Mouse (Mus musculus): Measurements from ENCODE around the gene Elmsan1.

The Elmsan1 gene

GRCm38 (mm10) chr12:84147954-84148621 is 70.6 kb downstream of the Elmsan1 start, which contains the start of gene Pnma1:
TSS of gene Pnma1 (minus strand) at chr12:84148489.
- DNase-seq = peak; percentile 69

GRCm38 (mm10) chr12:84142281-84143050 is 76.2 kb downstream of the Elmsan1 start:
- no peak for DNase-seq

DNA sequence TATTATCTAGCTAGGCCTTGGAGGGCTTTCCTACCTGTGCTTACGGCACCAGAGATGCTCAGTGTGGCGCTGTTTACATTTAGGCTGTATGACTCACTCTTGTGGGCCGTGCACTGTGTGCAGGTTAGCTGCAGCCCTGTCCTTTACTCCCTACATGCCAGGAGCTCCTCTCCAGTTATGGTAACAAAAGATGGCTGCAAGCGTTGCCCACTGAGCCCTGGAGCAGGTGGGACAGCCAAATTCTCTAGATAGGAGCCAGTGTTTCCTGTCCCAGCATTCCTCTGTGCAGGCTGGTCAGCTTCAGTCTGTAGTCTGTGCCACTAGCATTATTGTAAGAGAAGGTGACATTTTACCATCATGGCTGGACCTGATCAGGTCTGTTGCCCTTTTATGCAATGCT is 77.4 kb downstream of the Elmsan1 start:
- no peak for DNase-seq

GRCm38 (mm10) chr12:84140135-84140534 is 78.5 kb downstream of the Elmsan1 start:
- no peak for DNase-seq

GRCm38 (mm10) chr12:84137131-84137530 is 81.5 kb downstream of the Elmsan1 start:
- no peak for DNase-seq

DNA sequence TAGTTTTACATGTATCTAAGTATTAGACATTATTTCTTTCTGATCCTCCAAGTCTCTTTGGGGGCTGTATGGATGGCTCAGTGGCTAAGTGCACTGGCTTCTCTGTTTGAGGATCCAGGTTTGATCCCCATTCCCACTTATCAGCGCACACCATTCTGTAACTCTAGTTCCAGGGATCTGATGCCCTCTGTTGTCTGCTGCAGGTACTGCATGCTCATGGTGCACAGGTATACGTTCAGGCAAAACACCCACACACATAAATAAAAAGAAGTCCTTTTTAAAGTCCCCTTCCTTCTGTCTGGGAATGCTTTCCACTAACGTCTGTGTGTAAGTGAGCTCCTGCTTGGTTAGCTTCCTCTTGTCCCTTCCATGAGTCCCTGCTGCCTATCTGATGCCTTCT is 86.4 kb downstream of the Elmsan1 start:
- DNase-seq = no peak

GRCm38 (mm10) chr12:84129931-84130330 is 88.8 kb downstream of the Elmsan1 start:
- no peak for DNase-seq

DNA sequence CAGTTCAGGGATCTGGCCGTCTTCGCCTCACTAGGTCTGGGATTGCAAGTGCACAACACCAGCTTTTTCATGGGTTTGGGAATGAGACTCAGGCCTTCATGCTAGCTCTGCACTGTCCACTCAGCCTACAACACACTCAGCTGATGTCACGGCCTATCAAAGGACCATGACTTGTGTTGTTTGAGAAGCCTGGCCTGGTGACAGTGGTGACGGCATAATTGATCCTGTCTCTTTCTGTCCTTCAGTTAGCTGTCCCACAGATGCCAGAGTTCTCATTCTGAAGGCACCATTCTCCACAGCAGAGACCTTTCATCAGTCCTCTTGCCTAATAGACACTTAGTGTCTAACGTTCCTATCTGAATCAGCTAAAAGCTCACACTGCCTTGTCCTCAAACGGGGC is 90.1 kb downstream of the Elmsan1 start:
- no peak for DNase-seq

- DNase-seq = no peak
These were observed 91.8 kb downstream of the Elmsan1 start for GRCm38 (mm10) chr12:84126899-84127298.

DNA sequence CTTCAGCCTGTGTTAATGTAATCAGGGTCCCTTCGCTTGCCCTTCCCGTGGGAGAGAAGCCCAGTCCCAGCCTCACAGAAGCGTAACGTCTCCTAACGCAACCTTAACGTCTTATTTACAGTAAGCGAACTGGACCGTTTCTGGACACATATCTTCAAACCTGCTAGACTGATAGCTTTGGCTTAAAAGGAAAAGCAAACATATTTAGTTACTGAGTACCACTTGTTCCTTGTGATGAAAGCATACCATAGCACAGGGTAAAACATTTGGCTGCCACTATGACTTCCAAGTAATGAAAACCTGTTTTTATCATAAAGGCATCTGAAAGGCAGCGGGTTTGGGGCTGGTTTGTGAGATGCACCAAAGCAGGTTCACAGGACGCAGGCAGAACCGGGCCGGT is 92.8 kb downstream of the Elmsan1 start:
- DNase-seq = no peak

DNA sequence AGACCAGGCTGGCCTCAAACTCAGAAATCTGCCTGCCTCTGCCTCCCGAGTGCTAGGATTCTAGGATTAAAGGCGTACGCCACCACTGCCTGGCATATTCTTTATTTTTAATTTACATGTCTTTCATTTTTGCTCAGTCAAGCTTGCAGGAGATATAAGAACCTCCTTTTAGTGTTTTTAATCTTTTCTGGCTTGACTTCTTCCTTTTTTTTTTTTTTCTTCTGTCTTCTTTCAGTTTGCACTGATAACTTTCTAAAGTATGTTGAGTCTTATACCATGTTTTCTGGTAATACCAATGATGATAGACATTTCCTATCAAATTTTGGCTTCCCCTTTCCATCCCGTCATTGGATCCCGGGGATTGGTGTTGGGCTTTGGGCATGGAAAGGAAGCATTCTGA is 99.1 kb downstream of the Elmsan1 start:
- DNase-seq = no peak

GRCm38 (mm10) chr12:84114153-84114994 is 104.3 kb downstream of the Elmsan1 start, which contains the start of gene Dnal1:
TSS of gene Dnal1 (plus strand) at chr12:84114366.
- peak; percentile 87 for DNase-seq

DNA sequence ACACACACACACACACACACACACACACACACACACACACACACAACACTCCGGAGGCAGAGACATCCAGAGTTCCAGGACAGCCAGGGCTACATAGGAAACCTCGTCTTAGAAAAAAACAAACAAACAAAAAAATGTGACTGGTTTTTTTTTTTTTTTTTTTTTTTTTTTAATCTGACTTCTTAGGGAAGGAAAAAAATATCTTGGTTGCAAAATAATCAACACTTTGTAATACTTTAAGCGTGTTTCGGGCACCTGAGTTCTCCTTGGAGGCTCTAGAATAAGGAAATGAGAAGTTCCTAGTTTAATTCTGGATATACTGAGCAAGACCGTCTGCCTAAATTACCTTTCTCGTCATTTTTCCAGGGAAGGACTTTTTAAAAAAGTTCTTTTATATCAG is 105.0 kb downstream of the Elmsan1 start:
- DNase-seq = no peak

- DNase-seq = no peak
These were observed 107.9 kb downstream of the Elmsan1 start for GRCm38 (mm10) chr12:84110814-84111213.

DNA sequence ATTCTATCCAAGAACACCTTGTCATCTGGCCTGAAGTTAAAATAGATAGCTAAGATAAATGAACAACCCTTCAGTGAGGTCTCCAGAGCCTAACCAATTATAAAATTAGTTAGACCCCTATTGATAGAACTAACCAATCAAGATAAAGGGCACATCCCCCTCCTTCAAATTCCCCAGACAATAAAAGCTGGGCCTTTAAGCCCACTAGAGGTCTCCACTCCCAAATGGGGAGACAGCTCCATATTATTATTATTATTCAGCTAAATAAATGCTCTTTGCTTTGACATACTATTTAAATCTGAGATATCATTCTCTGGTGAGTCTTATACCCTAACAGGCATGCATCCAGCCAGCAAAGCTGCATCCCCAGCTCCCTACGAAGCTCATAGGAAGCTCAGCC is 108.8 kb downstream of the Elmsan1 start:
- DNase-seq = no peak

GRCm38 (mm10) chr12:84107692-84108091 is 111.0 kb downstream of the Elmsan1 start:
- DNase-seq = no peak

DNA sequence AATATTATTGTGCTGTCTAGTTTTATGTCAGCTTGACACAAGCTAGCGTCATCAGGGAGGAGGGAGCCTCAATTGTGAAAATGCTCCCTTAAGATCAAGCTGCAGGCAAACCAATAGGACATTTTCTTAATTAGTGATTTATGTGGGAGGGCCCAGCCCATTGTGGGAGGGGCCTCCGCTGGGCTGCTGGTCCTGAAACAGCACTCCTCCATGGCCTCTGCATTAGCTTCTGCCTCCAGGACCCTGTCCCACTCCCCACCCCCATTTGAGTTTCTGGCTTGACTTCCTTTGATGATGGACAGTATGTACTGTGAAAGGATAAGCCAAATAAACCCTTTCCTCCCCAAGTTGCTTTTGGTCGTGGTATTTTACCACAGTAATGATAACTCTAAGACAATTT is 111.7 kb downstream of the Elmsan1 start:
- DNase-seq = no peak

GRCm38 (mm10) chr12:84101493-84101845 is 117.2 kb downstream of the Elmsan1 start:
- DNase-seq = no peak

- DNase-seq = peak; percentile 53
These were observed 117.8 kb downstream of the Elmsan1 start, which contains the start of gene Acot6 for GRCm38 (mm10) chr12:84100604-84101492. TSS of gene Acot6 (plus strand) at chr12:84100654.

DNA sequence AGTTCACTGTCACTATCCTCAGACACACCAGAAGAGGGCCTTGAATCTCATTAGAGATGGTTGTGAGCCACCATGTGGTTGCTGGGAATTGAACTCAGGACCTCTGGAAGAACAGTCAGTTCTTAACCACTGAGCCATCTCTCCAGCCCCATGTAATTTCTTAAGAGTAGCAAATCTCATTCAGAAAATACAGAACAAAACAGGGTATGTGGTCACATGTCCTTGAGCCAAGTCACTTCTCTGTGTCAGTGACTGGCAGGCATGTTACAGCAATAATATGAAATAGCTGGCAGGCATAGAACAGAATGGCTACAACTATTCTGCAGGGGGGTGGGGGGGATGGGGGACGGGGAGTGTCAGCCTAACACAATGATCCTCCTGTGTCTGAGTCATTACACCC is 118.6 kb downstream of the Elmsan1 start:
- no peak for DNase-seq

DNA sequence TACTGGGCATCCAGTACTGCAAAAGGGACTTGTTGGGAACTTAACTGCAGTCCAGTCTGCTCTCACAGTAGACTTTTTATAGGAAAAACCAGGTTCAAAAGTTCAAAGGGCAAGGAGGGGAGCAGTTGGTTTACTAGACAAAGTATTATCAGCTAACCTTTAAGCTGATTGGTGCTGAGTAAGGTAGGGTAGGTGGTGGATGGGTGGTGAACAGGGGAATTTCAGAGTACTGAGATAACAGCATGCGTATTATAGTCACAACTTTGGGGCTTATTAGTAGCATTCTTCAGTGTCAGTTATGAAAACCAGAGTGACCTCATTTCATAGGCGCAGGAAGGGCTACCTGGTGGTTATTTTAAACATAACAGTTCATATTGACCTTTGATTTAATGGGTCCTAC is 119.1 kb downstream of the Elmsan1 start:
- DNase-seq = no peak
